Mouse (Mus musculus) spleen, adult 2 months (tissue): ENCODE measurements around the gene Car14. TPM values are rescaled to one million over a fixed set of nuclear protein-coding genes. Genes with fewer than 3 reads are reported as not detected.
A peak's percentile ranks its signal among the peaks of the same experiment; 100 is the strongest.

Source experiments
- DNase-seq, 2 experiments: peaks; one replicate each; pipeline versions ENCODE4 v3.0.0 to v3.0.0-alpha.2; 2012 to 2021; ENCODE audit warnings: low spot score in 2 of 2, low read depth in 1 of 2
- H3K27ac ChIP-seq: fragments of 200-500 bp; 2 replicates; pipeline ENCODE4 v1.5.1; 2012; ENCODE audit warnings: low read length, inconsistent platforms; ENCODE audit not compliant: insufficient read depth
- H3K27me3 ChIP-seq: fragments of 200-500 bp; 2 replicates; pipeline ENCODE4 v1.6.1; 2012; ENCODE audit warnings: mild to moderate bottlenecking, moderate library complexity, low read length, inconsistent platforms; ENCODE audit not compliant: control insufficient read depth, insufficient read depth
- H3K36me3 ChIP-seq: fragments of 200-500 bp; 2 replicates; pipeline ENCODE4 v1.6.1; 2012; ENCODE audit warnings: mild to moderate bottlenecking, low read length, inconsistent platforms; ENCODE audit not compliant: control insufficient read depth, insufficient read depth
- H3K4me1 ChIP-seq: fragments of 200-500 bp; 2 replicates; pipeline ENCODE4 v1.6.1; 2011; ENCODE audit warnings: inconsistent platforms; ENCODE audit not compliant: control insufficient read depth, insufficient read depth, insufficient read length
- H3K4me3 ChIP-seq: fragments of 200-500 bp; 2 replicates; pipeline ENCODE4 v1.5.1; 2011; ENCODE audit warnings: mild to moderate bottlenecking, inconsistent platforms; ENCODE audit not compliant: insufficient read depth, insufficient read length; ENCODE audit errors: extremely low read depth
- CTCF ChIP-seq: fragments of 200-500 bp; IDR thresholded peaks from 2 replicates; pipeline ENCODE4 v1.5.1; 2011; ENCODE audit warnings: mild to moderate bottlenecking, inconsistent platforms; ENCODE audit not compliant: insufficient read depth, insufficient read length, insufficient replicate concordance; ENCODE audit errors: extremely low read depth
- POLR2A ChIP-seq: fragments of 200-500 bp; IDR thresholded peaks from 2 replicates; pipeline ENCODE4 v1.6.1; 2011; ENCODE audit warnings: low read depth, low read length, inconsistent platforms
- WGBS: fragments of 180-500 bp; shearing (Covaris S2); methylation state at CpG from one replicate; pipeline ENCODE4 v1.1.7; 2018; 5-methylcytosine and 5-hydroxymethylcytosine counted together
- polyA plus RNA-seq: library from polyadenylated mRNA; depleted of rRNA; stranded (reverse); fragments of >200 nt; gene quantifications from 2 replicates; pipeline ENCODE4 v1.2.3, GENCODE M21; 2012

The Car14 gene
- polyA plus RNA-seq, 1 experiment: 0.50 TPM

DNA sequence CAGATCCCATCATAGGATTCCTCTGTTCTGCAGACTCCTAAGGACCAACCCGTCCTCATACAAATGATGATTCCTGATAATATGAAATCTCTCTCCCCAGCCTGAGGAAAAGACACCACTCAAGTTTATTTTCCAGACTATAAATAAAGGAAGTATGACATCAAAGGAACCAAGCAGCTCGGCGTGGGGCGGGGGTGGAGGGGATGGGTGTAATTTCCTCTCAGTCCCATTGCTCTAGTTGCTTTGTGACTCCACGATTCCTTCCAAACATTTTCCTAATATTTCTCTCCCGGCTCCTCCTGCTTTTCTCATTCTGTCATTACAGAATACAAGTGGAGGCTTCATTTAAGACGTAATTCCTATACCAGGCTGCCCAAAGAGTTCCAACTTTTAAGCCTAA lies 11.4 kb downstream of the Car14 start:
- Histone ChIP-seq H3K27me3 (no peaks in the 10 kb centered on the region), H3K4me3 (0 out of 2 replicates have a peak overlapping the region, but pooled peaks have one; percentile 32), H3K4me1 (peaks cover 14% of the 10 kb centered on the region; the same call in 1 of the 2 replicates), H3K27ac (peak overlapping the region; percentile 71), H3K36me3 (0 out of 2 replicates have a peak, but pooled peaks cover 1% of the 10 kb centered on the region)
- no peak for TF ChIP-seq CTCF
- TF ChIP-seq POLR2A: no peak
- WGBS: 8% methylated on average over 7 of the region's 7 CpGs
- no peak for DNase-seq

DNA sequence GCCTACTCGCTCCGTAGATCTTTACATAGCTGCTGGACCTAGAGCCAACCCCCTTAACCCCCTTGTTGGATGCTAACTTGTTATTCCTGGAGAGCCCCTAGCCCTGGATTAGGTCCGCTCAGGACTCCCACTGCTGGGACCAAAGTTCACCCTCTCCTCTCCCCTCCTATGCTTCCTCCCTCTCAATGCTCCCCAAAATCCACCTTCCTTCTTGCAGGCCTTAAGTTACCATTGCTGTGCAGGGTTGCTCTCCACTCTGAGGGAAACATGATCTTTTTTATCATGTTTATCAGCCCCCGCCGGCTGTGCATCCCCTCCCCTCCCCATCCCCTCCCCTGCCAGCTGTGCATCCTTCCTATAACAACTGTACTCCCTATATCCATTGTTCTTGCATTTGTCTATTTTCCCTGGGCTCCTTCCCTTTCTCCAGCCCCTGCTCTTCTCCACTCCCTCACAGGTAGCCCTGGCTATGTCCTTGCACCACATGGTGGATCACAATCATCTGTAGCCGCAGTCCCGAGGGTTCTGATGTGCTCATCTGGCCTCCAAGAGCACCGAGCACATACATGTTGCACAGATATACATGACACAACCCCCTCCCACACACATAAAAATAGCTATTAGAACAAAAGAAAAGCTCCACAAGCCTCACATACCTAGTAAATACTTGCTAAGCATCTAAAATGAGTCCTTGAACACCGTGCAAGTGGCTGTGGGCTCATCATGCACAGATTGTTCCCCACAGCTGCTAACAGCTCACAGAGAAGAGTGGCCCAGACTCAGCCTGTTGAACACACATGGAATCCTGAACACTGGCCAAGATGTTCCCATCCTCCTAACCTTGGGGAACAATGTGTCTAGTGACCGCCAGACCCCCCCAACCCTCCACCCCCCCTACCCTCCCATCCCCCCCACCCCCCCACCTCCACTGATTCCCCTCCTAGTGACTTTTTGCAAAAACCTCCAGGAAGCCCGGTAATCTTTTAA lies 12.1 kb downstream of the Car14 start:
- 33% methylated on average over 11 of the region's 11 CpGs for WGBS
- DNase-seq: no peak
- Histone ChIP-seq H3K27ac (peak overlapping the region; percentile 88), H3K27me3 (no peaks in the 10 kb centered on the region), H3K4me3 (peak overlapping the region; percentile 62; the same call in 1 of the 2 replicates), H3K4me1 (peaks cover 14% of the 10 kb centered on the region; the same call in 1 of the 2 replicates), H3K36me3 (peaks cover 5% of the 10 kb centered on the region)
- TF ChIP-seq POLR2A (no peak), CTCF (no peak)

DNA sequence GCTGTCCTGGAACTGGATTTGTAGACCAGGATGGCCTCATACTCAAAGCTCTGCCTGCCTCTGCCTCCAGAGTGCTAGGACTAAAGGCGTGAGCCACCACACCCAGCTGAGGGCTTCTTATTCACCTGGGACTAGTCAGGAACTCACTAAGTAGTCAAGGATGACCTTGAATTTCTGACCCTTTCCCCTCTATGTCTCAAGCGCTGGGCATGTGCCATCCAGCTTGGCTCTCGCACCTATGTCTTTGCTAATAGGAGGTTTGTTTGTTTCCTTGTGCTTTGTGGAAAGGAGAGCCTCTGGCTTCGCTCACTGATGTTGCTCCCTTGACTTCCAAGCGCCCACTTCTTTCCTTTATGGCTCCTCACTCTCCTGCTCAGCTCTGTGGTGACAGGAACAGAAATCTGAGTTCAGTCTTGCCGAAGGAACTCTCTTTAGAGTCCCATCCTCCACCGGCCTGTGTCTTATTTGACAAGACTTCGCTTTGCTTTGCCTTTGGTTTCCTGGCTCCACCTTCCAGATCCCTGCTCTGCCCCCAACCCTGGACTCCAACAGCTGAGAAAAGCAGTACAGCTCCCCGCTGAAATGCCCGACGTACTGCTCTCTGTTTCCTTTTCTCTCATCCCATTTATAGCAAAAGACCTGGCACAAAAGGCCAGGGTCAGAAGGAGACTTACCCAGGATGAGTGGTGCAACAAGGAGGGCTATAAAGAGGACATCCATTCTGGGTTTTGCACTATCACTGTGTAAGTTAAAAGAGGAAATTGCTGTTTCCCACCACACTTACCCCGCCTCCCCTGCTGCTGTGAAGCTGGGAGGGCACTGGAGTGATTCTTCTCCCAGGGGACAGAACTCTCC lies 13.1 kb downstream of the Car14 start, which contains the start of gene BC028528:
TSS of gene BC028528 (minus strand) at position 795 of the 855 bp plus-strand sequence.
- 10% methylated on average over 12 of the region's 12 CpGs for WGBS
- peak within 1 kb of the TSS; percentile 62 for H3K4me3 ChIP-seq
- no peaks in the 10 kb centered on the region for H3K27me3 ChIP-seq
- peak within 1 kb of the TSS; percentile 88 for H3K27ac ChIP-seq
- no peak for TF ChIP-seq CTCF
- TF ChIP-seq POLR2A: no peak
- H3K36me3 ChIP-seq: peaks cover 7% of the 10 kb centered on the region
- DNase-seq: peak; percentile 73
- H3K4me1 ChIP-seq: peaks cover 14% of the 10 kb centered on the region; the same call in 1 of the 2 replicates

DNA sequence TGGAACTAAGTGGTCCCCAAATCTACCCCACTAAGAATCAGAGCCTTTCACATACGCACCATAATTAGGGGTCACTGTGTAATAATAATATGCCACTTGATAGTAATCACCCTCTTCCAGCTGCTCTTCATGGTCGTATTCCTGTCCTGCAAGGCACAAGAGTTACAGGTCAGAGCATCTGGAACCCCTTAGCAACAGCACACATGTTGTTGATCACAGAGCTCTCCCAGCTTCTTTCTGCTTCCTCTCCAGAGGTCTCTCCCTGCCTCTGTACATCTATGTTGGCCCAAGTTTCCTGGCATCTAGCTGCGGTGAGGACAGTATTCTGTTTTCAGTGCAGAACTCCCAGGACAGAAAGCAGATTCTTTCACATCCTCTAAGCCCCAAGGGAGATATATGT lies 14.8 kb downstream of the Car14 start:
- H3K27ac ChIP-seq: no peak overlapping the region
- 72% methylated on average over 3 of the region's 3 CpGs for WGBS
- no peak for TF ChIP-seq CTCF
- no peak for TF ChIP-seq POLR2A
- H3K4me1 ChIP-seq: peaks cover 14% of the 10 kb centered on the region; the same call in 1 of the 2 replicates
- no peak for DNase-seq
- no peak overlapping the region for H3K4me3 ChIP-seq
- peaks cover 7% of the 10 kb centered on the region for H3K36me3 ChIP-seq
- no peaks in the 10 kb centered on the region for H3K27me3 ChIP-seq

DNA sequence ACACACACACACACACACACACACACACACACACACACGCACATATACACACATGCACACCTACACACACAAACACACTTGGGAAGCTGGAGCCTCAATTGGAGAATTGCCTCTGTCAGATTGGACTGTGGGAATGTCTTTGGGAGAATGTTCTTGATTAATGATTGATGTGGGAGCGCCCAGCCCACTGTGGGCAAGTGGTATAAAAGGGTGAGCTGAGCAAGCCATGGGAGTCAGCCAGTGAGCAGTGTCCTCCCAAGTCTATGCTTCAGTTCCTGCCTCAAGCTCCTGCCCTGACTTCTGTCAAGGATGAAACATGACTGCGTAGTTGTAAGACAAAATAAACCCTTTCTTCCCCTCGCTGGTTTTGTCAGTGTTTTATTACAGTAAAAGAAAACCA lies 16.9 kb downstream of the Car14 start:
- peaks cover 7% of the 10 kb centered on the region for H3K36me3 ChIP-seq
- TF ChIP-seq CTCF (no peak), POLR2A (no peak)
- H3K4me3 ChIP-seq: no peak overlapping the region
- H3K4me1 ChIP-seq: peaks cover 18% of the 10 kb centered on the region
- no peaks in the 10 kb centered on the region for H3K27me3 ChIP-seq
- no peak for DNase-seq
- H3K27ac ChIP-seq: no peak overlapping the region
- 89% methylated on average over 4 of the region's 4 CpGs for WGBS

DNA sequence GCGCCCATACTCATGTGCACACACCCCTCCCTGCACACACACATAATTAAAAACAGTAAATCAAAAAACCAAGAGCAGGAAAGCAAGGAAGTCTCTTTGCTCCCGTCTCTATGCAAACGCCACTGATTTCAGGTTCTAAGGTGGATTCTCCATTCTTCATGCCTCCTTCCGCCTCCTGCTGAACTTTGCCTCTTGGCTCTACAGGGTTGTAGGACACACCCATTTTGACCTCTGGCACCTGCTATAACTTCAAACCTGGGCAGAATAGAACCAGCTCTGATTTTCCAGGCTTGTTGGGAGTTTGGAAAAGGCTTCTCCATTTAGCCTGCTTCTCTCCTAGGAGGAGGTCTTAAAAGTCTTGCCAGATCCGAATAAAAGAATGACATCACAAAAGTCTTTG lies 20.1 kb downstream of the Car14 start:
- 90% methylated on average over 5 of the region's 5 CpGs for WGBS
- Histone ChIP-seq H3K4me1 (peaks cover 8% of the 10 kb centered on the region), H3K27me3 (no peaks in the 10 kb centered on the region), H3K36me3 (peaks cover 7% of the 10 kb centered on the region), H3K4me3 (no peak overlapping the region), H3K27ac (no peak overlapping the region)
- TF ChIP-seq CTCF (no peak), POLR2A (no peak)
- no peak for DNase-seq
